Mouse (Mus musculus) embryo, embryonic 10 days (tissue): ENCODE data around the gene Tuba1a.

ENCODE experiments used
- DNase-seq: peaks from one replicate; pipeline ENCODE4 v3.0.0-alpha.2; 2015; ENCODE audit warnings: low spot score

Tuba1a gene

GRCm38 (mm10) chr15:98953401-98954356, at the start of gene Tuba1a, which contains the start of gene Gm49450:
Tuba1a (minus strand) TSS chr15:98953703.
Gm49450 (minus strand) TSS chr15:98953551.
- peak; percentile 97 for DNase-seq

GRCm38 (mm10) chr15:99001451-99001931, 48.0 kb upstream of the Tuba1a start:
- peak; percentile 70 for DNase-seq

GRCm38 (mm10) chr15:99000535-99001283, 47.2 kb upstream of the Tuba1a start:
- DNase-seq = peak; percentile 56

- no peak for DNase-seq
Observed at GRCm38 (mm10) chr15:98998775-98999157, 45.3 kb upstream of the Tuba1a start.

GRCm38 (mm10) chr15:98997938-98998774, 44.7 kb upstream of the Tuba1a start:
- no peak for DNase-seq

GRCm38 (mm10) chr15:98996840-98997239, 43.3 kb upstream of the Tuba1a start:
- DNase-seq = no peak

GRCm38 (mm10) chr15:98994957-98995520, 41.5 kb upstream of the Tuba1a start:
- DNase-seq = no peak

GRCm38 (mm10) chr15:98993865-98994264, 40.4 kb upstream of the Tuba1a start:
- peak; percentile 92 for DNase-seq

- peak; percentile 96 for DNase-seq
Observed at GRCm38 (mm10) chr15:98993093-98993793, 39.7 kb upstream of the Tuba1a start.

- peak; percentile 46 for DNase-seq
Observed at GRCm38 (mm10) chr15:98992086-98992912, 38.8 kb upstream of the Tuba1a start.

- no peak for DNase-seq
Observed at GRCm38 (mm10) chr15:98991540-98992050, 38.1 kb upstream of the Tuba1a start.

GRCm38 (mm10) chr15:98990669-98991539, 37.4 kb upstream of the Tuba1a start:
- DNase-seq = no peak

- no peak for DNase-seq
Observed at GRCm38 (mm10) chr15:98989701-98990430, 36.4 kb upstream of the Tuba1a start.

- no peak for DNase-seq
Observed at GRCm38 (mm10) chr15:98988787-98989186, 35.3 kb upstream of the Tuba1a start.

- no peak for DNase-seq
Observed at GRCm38 (mm10) chr15:98987661-98988181, 34.2 kb upstream of the Tuba1a start.

- peak; percentile 65 for DNase-seq
Observed at GRCm38 (mm10) chr15:98987077-98987630, 33.7 kb upstream of the Tuba1a start.

- DNase-seq = no peak
Observed at GRCm38 (mm10) chr15:98985982-98986715, 32.6 kb upstream of the Tuba1a start.
